Mouse (Mus musculus): ENCODE measurements at regions not wholly inside any gene's neighbourhood (a gene's known extent, or its start where the extent isn't known, plus 50 kb on each side); places are given as distances from the start of the nearest gene placed in this dataset.
A peak's percentile ranks its signal among the peaks of the same experiment; 100 is the strongest.

- H3K27ac ChIP-seq (ENCODE audit: insufficient read depth, low read depth, low read length), result no peak overlapping the region
Measured at GRCm38 (mm10) chr1:121092870-121093269, 239.5 kb downstream of the Insig2 start.

GRCm38 (mm10) chr1:121096551-121097550 is 235.5 kb downstream of the Insig2 start:
- H3K4me3 ChIP-seq (ENCODE audit: low read depth, low read length), result peak overlapping the region; percentile 45

More at GRCm38 (mm10) chr1:121092870-121093269, 239.5 kb downstream of the Insig2 start:
- Histone ChIP-seq H3K4me3 (ENCODE audit: low read depth, low read length) (no peak overlapping the region), H3K27me3 (ENCODE audit: control insufficient read depth, insufficient read depth, low read length) (no peaks in the 10 kb centered on the region), H3K36me3 (ENCODE audit: control insufficient read depth, insufficient read depth, low read length) (no peaks in the 10 kb centered on the region), H3K4me1 (ENCODE audit: control insufficient read depth, insufficient read depth, insufficient read length, low read length) (no peaks in the 10 kb centered on the region)
- TF ChIP-seq CTCF (IDR thresholded peaks at IDR 0.05; ENCODE audit: extremely low read depth, insufficient read length, insufficient replicate concordance, low read depth, low read length) (no peak), POLR2A (IDR thresholded peaks at IDR 0.05; ENCODE audit: low read depth, low read length) (no peak)
- WGBS, result 57% methylated on average over 5 of the region's 5 CpGs

GRCm38 (mm10) chr1:121111776-121112344 is 220.5 kb downstream of the Insig2 start:
- TF ChIP-seq POLR2A (IDR thresholded peaks at IDR 0.05; ENCODE audit: low read depth, low read length) (no peak), CTCF (IDR thresholded peaks at IDR 0.05; ENCODE audit: extremely low read depth, insufficient read length, insufficient replicate concordance, low read depth, low read length) (no peak)
- H3K4me3 ChIP-seq (ENCODE audit: low read depth, low read length), result no peak overlapping the region
- no peak overlapping the region for H3K27ac ChIP-seq (ENCODE audit: insufficient read depth, low read depth, low read length)
- H3K4me1 ChIP-seq (ENCODE audit: control insufficient read depth, insufficient read depth, insufficient read length, low read length), result no peaks in the 10 kb centered on the region
- H3K27me3 ChIP-seq (ENCODE audit: control insufficient read depth, insufficient read depth, low read length), result no peaks in the 10 kb centered on the region
- 55% methylated on average over 4 of the region's 4 CpGs for WGBS
- no peaks in the 10 kb centered on the region for H3K36me3 ChIP-seq (ENCODE audit: control insufficient read depth, insufficient read depth, low read length)

More at GRCm38 (mm10) chr1:121096551-121097550, 235.5 kb downstream of the Insig2 start:
- 14% methylated on average over 28 of the region's 28 CpGs for WGBS
- Histone ChIP-seq H3K4me1 (ENCODE audit: control insufficient read depth, insufficient read depth, insufficient read length, low read length) (no peaks in the 10 kb centered on the region), H3K27ac (ENCODE audit: insufficient read depth, low read depth, low read length) (no peak overlapping the region), H3K36me3 (ENCODE audit: control insufficient read depth, insufficient read depth, low read length) (no peaks in the 10 kb centered on the region), H3K27me3 (ENCODE audit: control insufficient read depth, insufficient read depth, low read length) (no peaks in the 10 kb centered on the region)
- TF ChIP-seq POLR2A (IDR thresholded peaks at IDR 0.05; ENCODE audit: low read depth, low read length) (no peak), CTCF (IDR thresholded peaks at IDR 0.05; ENCODE audit: extremely low read depth, insufficient read length, insufficient replicate concordance, low read depth, low read length) (no peak)

- no peaks in the 10 kb centered on the region for H3K4me1 ChIP-seq (ENCODE audit: control insufficient read depth, insufficient read depth, insufficient read length, low read length)
- TF ChIP-seq CTCF (IDR thresholded peaks at IDR 0.05; ENCODE audit: extremely low read depth, insufficient read length, insufficient replicate concordance, low read depth, low read length) (no peak), POLR2A (IDR thresholded peaks at IDR 0.05; ENCODE audit: low read depth, low read length) (no peak)
- H3K27me3 ChIP-seq (ENCODE audit: control insufficient read depth, insufficient read depth, low read length), result no peaks in the 10 kb centered on the region
- 34% methylated on average over 1 of the region's 1 CpGs for WGBS
- H3K4me3 ChIP-seq (ENCODE audit: low read depth, low read length), result no peak overlapping the region
- H3K36me3 ChIP-seq (ENCODE audit: control insufficient read depth, insufficient read depth, low read length), result no peaks in the 10 kb centered on the region
- no peak overlapping the region for H3K27ac ChIP-seq (ENCODE audit: insufficient read depth, low read depth, low read length)
Measured at GRCm38 (mm10) chr1:121112464-121112863, 219.9 kb downstream of the Insig2 start.

GRCm38 (mm10) chr1:121116626-121117025 is 215.8 kb downstream of the Insig2 start:
- 51% methylated on average over 5 of the region's 5 CpGs for WGBS
- no peak overlapping the region for H3K4me3 ChIP-seq (ENCODE audit: low read depth, low read length)
- no peak overlapping the region for H3K27ac ChIP-seq (ENCODE audit: insufficient read depth, low read depth, low read length)
- TF ChIP-seq CTCF (IDR thresholded peaks at IDR 0.05; ENCODE audit: extremely low read depth, insufficient read length, insufficient replicate concordance, low read depth, low read length), result no peak
- TF ChIP-seq POLR2A (IDR thresholded peaks at IDR 0.05; ENCODE audit: low read depth, low read length), result no peak
- no peaks in the 10 kb centered on the region for H3K27me3 ChIP-seq (ENCODE audit: control insufficient read depth, insufficient read depth, low read length)
- no peaks in the 10 kb centered on the region for H3K4me1 ChIP-seq (ENCODE audit: control insufficient read depth, insufficient read depth, insufficient read length, low read length)
- H3K36me3 ChIP-seq (ENCODE audit: control insufficient read depth, insufficient read depth, low read length), result no peaks in the 10 kb centered on the region

DNA sequence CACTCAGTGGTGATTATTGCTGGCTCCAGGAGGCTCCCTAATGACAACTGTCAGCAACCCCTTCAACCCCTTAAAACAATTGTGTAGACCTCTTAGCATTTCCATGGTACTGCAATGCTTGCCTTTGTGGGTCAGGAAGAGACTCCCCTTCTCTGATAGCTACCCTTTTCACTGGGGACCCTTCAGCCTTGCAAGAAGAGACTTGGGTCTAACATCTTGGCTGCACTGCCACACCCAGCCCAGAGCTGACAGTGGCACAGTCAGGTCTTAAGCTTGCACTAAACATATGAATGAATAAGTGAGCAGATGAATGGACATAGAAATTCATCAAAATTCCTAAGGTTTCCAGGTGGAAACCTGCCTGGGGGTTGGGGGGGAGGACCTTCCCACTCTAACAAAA is 209.0 kb downstream of the Insig2 start:
- Histone ChIP-seq H3K27me3 (ENCODE audit: control insufficient read depth, insufficient read depth, low read length) (no peaks in the 10 kb centered on the region), H3K27ac (ENCODE audit: insufficient read depth, low read depth, low read length) (no peak overlapping the region), H3K4me1 (ENCODE audit: control insufficient read depth, insufficient read depth, insufficient read length, low read length) (no peaks in the 10 kb centered on the region), H3K4me3 (ENCODE audit: low read depth, low read length) (no peak overlapping the region), H3K36me3 (ENCODE audit: control insufficient read depth, insufficient read depth, low read length) (no peaks in the 10 kb centered on the region)
- TF ChIP-seq CTCF (IDR thresholded peaks at IDR 0.05; ENCODE audit: extremely low read depth, insufficient read length, insufficient replicate concordance, low read depth, low read length) (no peak), POLR2A (IDR thresholded peaks at IDR 0.05; ENCODE audit: low read depth, low read length) (no peak)

DNA sequence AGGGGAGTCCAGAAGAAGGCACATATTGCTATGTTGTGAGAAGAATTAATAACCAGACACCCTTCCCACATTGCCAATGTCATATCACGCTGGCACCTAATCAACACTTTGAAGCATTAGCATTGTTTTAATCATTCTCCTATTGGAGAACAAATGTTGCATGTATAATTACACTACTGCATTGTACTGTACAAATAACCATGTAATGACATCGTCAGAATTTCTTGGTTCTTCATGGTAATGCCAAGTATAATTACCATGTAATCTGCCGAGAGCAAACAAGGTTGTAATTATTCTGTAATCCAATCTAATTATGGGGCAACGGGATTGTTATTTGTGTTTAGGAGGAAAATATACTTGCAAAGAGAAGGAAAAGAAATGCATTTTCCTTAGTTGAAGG is 196.1 kb downstream of the Insig2 start:
- no peak for TF ChIP-seq POLR2A (IDR thresholded peaks at IDR 0.05; ENCODE audit: low read depth, low read length)
- TF ChIP-seq CTCF (IDR thresholded peaks at IDR 0.05; ENCODE audit: extremely low read depth, insufficient read length, insufficient replicate concordance, low read depth, low read length), result no peak
- no peaks in the 10 kb centered on the region for H3K4me1 ChIP-seq (ENCODE audit: control insufficient read depth, insufficient read depth, insufficient read length, low read length)

More for the DNA sequence above, 196.1 kb downstream of the Insig2 start:
- H3K27me3 ChIP-seq (ENCODE audit: control insufficient read depth, insufficient read depth, low read length), result no peaks in the 10 kb centered on the region
- H3K36me3 ChIP-seq (ENCODE audit: control insufficient read depth, insufficient read depth, low read length), result no peaks in the 10 kb centered on the region
- WGBS, result 83% methylated on average over 4 of the region's 4 CpGs
- H3K4me3 ChIP-seq (ENCODE audit: low read depth, low read length), result no peak overlapping the region
- H3K27ac ChIP-seq (ENCODE audit: insufficient read depth, low read depth, low read length), result no peak overlapping the region

Data from small intestine, adult 2 months (tissue).